Mouse (Mus musculus) lung, adult 2 months (tissue): ENCODE data around the gene Ppp6r2.

Source experiments
- CTCF ChIP-seq: fragments of 200-500 bp; IDR thresholded peaks from 2 replicates; pipeline ENCODE4 v1.5.1; 2011; ENCODE audit warnings: mild to moderate bottlenecking, low read length, control low read depth; ENCODE audit not compliant: insufficient read depth
- POLR2A ChIP-seq: fragments of 200-500 bp; IDR thresholded peaks from 2 replicates; pipeline ENCODE4 v1.6.1; 2011; ENCODE audit warnings: low read depth, mild to moderate bottlenecking, control low read depth, low read length, borderline replicate concordance; ENCODE audit errors: extremely low read depth

DNA sequence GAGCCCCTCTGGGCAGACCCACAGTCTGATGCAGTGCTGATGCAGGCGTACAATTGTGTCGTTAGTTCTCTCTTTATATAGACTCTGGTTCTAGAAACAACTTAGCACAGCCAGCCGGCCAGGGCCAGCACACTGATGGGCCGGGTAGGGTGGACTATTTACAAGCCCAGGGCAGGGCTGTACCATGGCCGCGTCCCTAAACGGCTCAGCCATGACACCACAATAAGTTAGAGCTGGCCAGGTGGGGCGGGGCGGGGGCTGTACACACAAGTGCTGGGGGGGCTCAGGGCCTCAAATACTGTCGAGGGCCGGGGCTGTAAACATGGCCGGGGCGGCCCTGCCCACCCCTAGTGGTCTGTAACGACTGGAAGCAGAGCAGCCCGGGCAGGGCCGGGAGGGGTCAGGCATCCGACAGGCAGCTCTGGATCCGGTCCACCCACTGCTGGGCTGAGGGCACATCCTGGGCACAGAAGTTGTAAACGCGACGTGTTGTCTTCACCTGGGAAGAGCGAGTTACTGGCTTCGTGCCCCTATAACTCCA, 76.9 kb downstream of the Ppp6r2 start:
- no peak for TF ChIP-seq POLR2A
- TF ChIP-seq CTCF = no peak
